Mouse (Mus musculus): Measurements from ENCODE around the gene Gtpbp8. TPM values are rescaled to one million over a fixed set of nuclear protein-coding genes. Genes with fewer than 3 reads are reported as not detected.

Gtpbp8 gene
- 27.2 and 30.5 TPM in 2 replicates for polyA plus RNA-seq (2014; fragmentation: Nextera tagmentation; extraction: Ambion mirVana)

DNA sequence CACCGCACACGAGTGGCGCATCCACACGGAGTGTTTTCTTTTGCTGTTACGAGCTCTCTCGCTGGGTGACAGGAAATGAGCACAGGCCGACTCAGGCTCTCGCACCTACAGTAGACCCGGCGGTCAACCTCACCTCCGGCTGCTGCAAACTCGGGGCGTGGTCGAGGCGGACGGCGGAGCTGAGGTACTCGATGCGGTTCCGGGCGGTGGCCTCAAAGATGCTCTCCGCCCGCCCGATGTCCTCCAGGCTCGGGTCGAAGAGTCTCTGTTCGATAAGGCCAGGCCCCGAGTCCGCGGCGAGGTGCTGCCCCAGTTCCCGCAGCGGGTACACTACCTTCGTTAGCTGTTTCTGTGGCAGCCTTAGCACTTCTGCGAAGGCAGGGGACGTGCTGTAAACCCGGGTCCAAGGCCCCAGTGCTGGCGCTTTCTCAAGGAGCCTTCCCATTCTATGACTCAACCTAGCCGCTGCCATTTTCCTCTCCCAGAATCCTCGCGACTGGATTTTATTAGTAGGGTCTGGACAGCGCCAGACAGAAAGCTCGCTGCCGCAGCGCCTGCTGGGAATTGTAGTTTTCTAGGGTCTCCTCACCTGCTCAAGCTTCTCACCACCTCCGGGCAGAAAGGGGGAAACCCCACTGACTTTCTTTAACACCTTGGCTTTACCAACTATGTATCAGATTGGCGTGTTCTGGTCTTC lies at the start of gene Gtpbp8:
Gene Gtpbp8 (minus strand): TSS at position 498 of the 697 bp plus-strand sequence.
- under 1% methylated on average over 47 of the region's 47 CpGs for WGBS

DNA sequence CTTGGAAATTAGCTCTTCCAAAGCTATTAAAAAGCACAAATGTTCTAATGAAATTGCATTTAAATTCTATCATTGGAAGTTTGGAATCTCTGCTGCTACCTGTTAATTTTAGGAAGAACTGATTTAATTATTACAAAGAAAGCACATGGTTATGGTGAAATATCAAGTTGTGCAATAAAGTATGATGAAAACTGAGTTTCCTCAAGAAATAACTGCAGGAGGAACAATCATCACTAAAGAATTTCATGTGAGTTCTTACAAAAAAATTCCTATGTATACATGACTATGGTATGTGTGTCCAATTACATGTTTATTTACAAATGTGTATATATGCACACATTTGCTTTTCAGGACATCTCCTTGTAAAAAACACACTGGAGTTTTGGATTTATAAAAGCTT lies 48.3 kb upstream of the Gtpbp8 start:
- ATAC-seq (replicated peaks; ENCODE audit: low FRiP score, low TSS enrichment, low read depth) = no peak
- DNase-seq (ENCODE audit: low spot score) = no peak
- no peak overlapping the region for H3K27ac ChIP-seq (ENCODE audit: low read depth)

More for the DNA sequence above, at the start of gene Gtpbp8:
- no peaks in the 10 kb centered on the region for H3K9me3 ChIP-seq (ENCODE audit: control insufficient read depth, low read length)
- H3K4me2 ChIP-seq (ENCODE audit: low read length) = peak within 1 kb of the TSS; percentile 88
- peak; percentile 96 for ATAC-seq (replicated peaks; ENCODE audit: low FRiP score, low TSS enrichment, low read depth)
- peak within 1 kb of the TSS; percentile 91 for H3K9ac ChIP-seq (ENCODE audit: low read length)
- DNase-seq (ENCODE audit: low spot score) = peak; percentile 92
- peaks cover 13% of the 10 kb centered on the region; the same call in 1 of the 2 replicates for H3K4me1 ChIP-seq (replicated peaks; ENCODE audit: control insufficient read depth, insufficient read depth, low read length)
- H3K4me3 ChIP-seq (ENCODE audit: low read depth, low read length) = peak within 1 kb of the TSS; percentile 90
- H3K27ac ChIP-seq (ENCODE audit: low read depth) = peak within 1 kb of the TSS; percentile 96
- H3K27me3 ChIP-seq (replicated peaks; ENCODE audit: control insufficient read depth, insufficient read depth, low read length) = no peaks in the 10 kb centered on the region
- H3K36me3 ChIP-seq (ENCODE audit: control insufficient read depth, insufficient read depth, low read length) = peaks cover 15% of the 10 kb centered on the region; the same call in 1 of the 2 replicates

GRCm38 (mm10) chr16:44786934-44787333 lies 40.8 kb upstream of the Gtpbp8 start:
- H3K9me3 ChIP-seq (ENCODE audit: control insufficient read depth, low read length) = no peaks in the 10 kb centered on the region
- no peaks in the 10 kb centered on the region for H3K36me3 ChIP-seq (ENCODE audit: control insufficient read depth, insufficient read depth, low read length)
- H3K4me1 ChIP-seq (replicated peaks; ENCODE audit: control insufficient read depth, insufficient read depth, low read length) = no peaks in the 10 kb centered on the region
- ATAC-seq (replicated peaks; ENCODE audit: low FRiP score, low TSS enrichment, low read depth) (no peak), DNase-seq (ENCODE audit: low spot score) (no peak)
- no peak overlapping the region for H3K4me3 ChIP-seq (ENCODE audit: low read depth, low read length)
- H3K9ac ChIP-seq (ENCODE audit: low read length) = no peak overlapping the region
- H3K27me3 ChIP-seq (replicated peaks; ENCODE audit: control insufficient read depth, insufficient read depth, low read length) = no peaks in the 10 kb centered on the region
- 74% methylated on average over 1 of the region's 1 CpGs for WGBS
- H3K27ac ChIP-seq (ENCODE audit: low read depth) = no peak overlapping the region
- H3K4me2 ChIP-seq (ENCODE audit: low read length) = no peak overlapping the region

More for the DNA sequence above, 48.3 kb upstream of the Gtpbp8 start:
- Histone ChIP-seq H3K4me2 (ENCODE audit: low read length) (no peak overlapping the region), H3K36me3 (ENCODE audit: control insufficient read depth, insufficient read depth, low read length) (no peaks in the 10 kb centered on the region), H3K27me3 (replicated peaks; ENCODE audit: control insufficient read depth, insufficient read depth, low read length) (no peaks in the 10 kb centered on the region), H3K4me3 (ENCODE audit: low read depth, low read length) (no peak overlapping the region), H3K9me3 (ENCODE audit: control insufficient read depth, low read length) (no peaks in the 10 kb centered on the region), H3K9ac (ENCODE audit: low read length) (no peak overlapping the region), H3K4me1 (replicated peaks; ENCODE audit: control insufficient read depth, insufficient read depth, low read length) (no peaks in the 10 kb centered on the region)

GRCm38 (mm10) chr16:44780751-44781150 lies 34.6 kb upstream of the Gtpbp8 start:
- H3K36me3 ChIP-seq (ENCODE audit: control insufficient read depth, insufficient read depth, low read length) = no peaks in the 10 kb centered on the region
- no peaks in the 10 kb centered on the region for H3K27me3 ChIP-seq (replicated peaks; ENCODE audit: control insufficient read depth, insufficient read depth, low read length)
- no peaks in the 10 kb centered on the region for H3K4me1 ChIP-seq (replicated peaks; ENCODE audit: control insufficient read depth, insufficient read depth, low read length)
- H3K4me2 ChIP-seq (ENCODE audit: low read length) = no peak overlapping the region
- ATAC-seq (replicated peaks; ENCODE audit: low FRiP score, low TSS enrichment, low read depth) (no peak), DNase-seq (ENCODE audit: low spot score) (no peak)
- no peak overlapping the region for H3K4me3 ChIP-seq (ENCODE audit: low read depth, low read length)
- WGBS = 72% methylated on average over 4 of the region's 4 CpGs
- H3K9me3 ChIP-seq (ENCODE audit: control insufficient read depth, low read length) = no peaks in the 10 kb centered on the region
- H3K9ac ChIP-seq (ENCODE audit: low read length) = no peak overlapping the region
- H3K27ac ChIP-seq (ENCODE audit: low read depth) = no peak overlapping the region

GRCm38 (mm10) chr16:44779494-44779893 lies 33.3 kb upstream of the Gtpbp8 start:
- no peaks in the 10 kb centered on the region for H3K4me1 ChIP-seq (replicated peaks; ENCODE audit: control insufficient read depth, insufficient read depth, low read length)
- 79% methylated on average over 5 of the region's 5 CpGs for WGBS
- H3K9ac ChIP-seq (ENCODE audit: low read length) = no peak overlapping the region
- H3K9me3 ChIP-seq (ENCODE audit: control insufficient read depth, low read length) = no peaks in the 10 kb centered on the region
- H3K27ac ChIP-seq (ENCODE audit: low read depth) = no peak overlapping the region
- no peaks in the 10 kb centered on the region for H3K27me3 ChIP-seq (replicated peaks; ENCODE audit: control insufficient read depth, insufficient read depth, low read length)
- no peak overlapping the region for H3K4me3 ChIP-seq (ENCODE audit: low read depth, low read length)
- no peak for ATAC-seq (replicated peaks; ENCODE audit: low FRiP score, low TSS enrichment, low read depth)
- no peak overlapping the region for H3K4me2 ChIP-seq (ENCODE audit: low read length)
- no peak for DNase-seq (ENCODE audit: low spot score)
- no peaks in the 10 kb centered on the region for H3K36me3 ChIP-seq (ENCODE audit: control insufficient read depth, insufficient read depth, low read length)

DNA sequence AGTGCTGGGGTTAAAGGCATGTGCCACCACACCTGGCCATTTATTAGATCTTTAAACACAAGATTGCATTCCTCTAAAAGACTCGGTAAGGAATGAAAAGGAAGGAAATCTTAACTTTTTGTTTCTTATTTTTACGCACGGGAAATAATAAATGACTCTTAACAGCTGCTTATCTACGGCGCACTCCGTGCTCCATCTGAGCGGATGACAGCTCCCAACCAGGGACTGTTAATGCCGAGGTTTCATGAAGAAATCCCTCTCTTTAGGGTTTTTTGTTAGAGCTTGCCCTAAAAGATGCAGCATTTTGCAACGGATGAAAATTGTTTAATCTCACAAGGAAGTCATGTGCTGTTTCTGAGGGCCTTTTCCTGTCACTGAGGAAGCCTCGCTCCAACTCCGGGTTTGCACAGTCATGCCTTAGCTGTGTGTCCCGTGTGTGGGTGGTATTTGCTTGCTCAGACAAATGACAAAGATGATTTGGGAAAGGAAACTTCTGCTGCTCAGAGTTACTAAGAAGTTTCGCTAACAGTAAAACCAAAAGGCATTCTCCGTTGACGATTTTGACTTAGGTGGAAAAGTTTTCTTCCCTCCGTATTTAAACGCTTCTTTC lies 32.5 kb upstream of the Gtpbp8 start:
- whole genome bisulfite sequencing = 62% methylated on average over 17 of the region's 17 CpGs
- ATAC-seq (replicated peaks; ENCODE audit: low FRiP score, low TSS enrichment, low read depth) (no peak), DNase-seq (ENCODE audit: low spot score) (no peak)
- no peaks in the 10 kb centered on the region for H3K36me3 ChIP-seq (ENCODE audit: control insufficient read depth, insufficient read depth, low read length)
- no peak overlapping the region for H3K9ac ChIP-seq (ENCODE audit: low read length)
- H3K4me3 ChIP-seq (ENCODE audit: low read depth, low read length) = no peak overlapping the region
- no peaks in the 10 kb centered on the region for H3K27me3 ChIP-seq (replicated peaks; ENCODE audit: control insufficient read depth, insufficient read depth, low read length)
- H3K4me1 ChIP-seq (replicated peaks; ENCODE audit: control insufficient read depth, insufficient read depth, low read length) = no peaks in the 10 kb centered on the region
- no peaks in the 10 kb centered on the region for H3K9me3 ChIP-seq (ENCODE audit: control insufficient read depth, low read length)
- peak overlapping the region; percentile 24; the same call in 1 of the 2 replicates for H3K4me2 ChIP-seq (ENCODE audit: low read length)
- no peak overlapping the region for H3K27ac ChIP-seq (ENCODE audit: low read depth)

GRCm38 (mm10) chr16:44774201-44774600 lies 28.0 kb upstream of the Gtpbp8 start:
- Histone ChIP-seq H3K9me3 (ENCODE audit: control insufficient read depth, low read length) (no peaks in the 10 kb centered on the region), H3K4me1 (replicated peaks; ENCODE audit: control insufficient read depth, insufficient read depth, low read length) (no peaks in the 10 kb centered on the region), H3K9ac (ENCODE audit: low read length) (no peak overlapping the region), H3K4me3 (ENCODE audit: low read depth, low read length) (no peak overlapping the region), H3K4me2 (ENCODE audit: low read length) (no peak overlapping the region), H3K27ac (ENCODE audit: low read depth) (no peak overlapping the region), H3K27me3 (replicated peaks; ENCODE audit: control insufficient read depth, insufficient read depth, low read length) (no peaks in the 10 kb centered on the region), H3K36me3 (ENCODE audit: control insufficient read depth, insufficient read depth, low read length) (no peaks in the 10 kb centered on the region)
- 84% methylated on average over 6 of the region's 6 CpGs for WGBS
- ATAC-seq (replicated peaks; ENCODE audit: low FRiP score, low TSS enrichment, low read depth) (no peak), DNase-seq (ENCODE audit: low spot score) (no peak)

GRCm38 (mm10) chr16:44773673-44774072 lies 27.5 kb upstream of the Gtpbp8 start:
- Histone ChIP-seq H3K4me1 (replicated peaks; ENCODE audit: control insufficient read depth, insufficient read depth, low read length) (no peaks in the 10 kb centered on the region), H3K4me3 (ENCODE audit: low read depth, low read length) (no peak overlapping the region), H3K27ac (ENCODE audit: low read depth) (no peak overlapping the region), H3K4me2 (ENCODE audit: low read length) (no peak overlapping the region), H3K9me3 (ENCODE audit: control insufficient read depth, low read length) (no peaks in the 10 kb centered on the region), H3K36me3 (ENCODE audit: control insufficient read depth, insufficient read depth, low read length) (no peaks in the 10 kb centered on the region), H3K9ac (ENCODE audit: low read length) (no peak overlapping the region), H3K27me3 (replicated peaks; ENCODE audit: control insufficient read depth, insufficient read depth, low read length) (no peaks in the 10 kb centered on the region)
- WGBS = 89% methylated on average over 3 of the region's 3 CpGs
- ATAC-seq (replicated peaks; ENCODE audit: low FRiP score, low TSS enrichment, low read depth) (no peak), DNase-seq (ENCODE audit: low spot score) (no peak)

DNA sequence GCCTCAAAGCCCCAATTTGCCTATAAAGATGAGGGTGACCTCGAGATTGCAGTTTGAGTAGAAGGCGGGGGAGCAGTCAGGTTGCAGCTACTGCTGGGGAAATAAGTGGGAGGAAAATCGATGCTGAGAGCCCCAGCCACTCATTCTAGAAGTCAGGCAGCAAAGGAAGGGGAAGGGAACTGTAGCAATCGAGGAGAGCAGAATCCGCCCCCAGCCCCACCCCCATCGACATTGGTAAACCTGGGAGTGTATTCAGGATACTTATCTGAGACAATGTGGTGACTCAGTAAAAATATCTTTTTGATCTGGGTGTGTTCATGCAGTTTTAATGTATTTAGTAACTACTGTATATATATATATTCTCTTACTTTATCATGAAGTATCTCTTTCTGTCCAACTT lies 26.4 kb upstream of the Gtpbp8 start:
- H3K4me1 ChIP-seq (replicated peaks; ENCODE audit: control insufficient read depth, insufficient read depth, low read length) = no peaks in the 10 kb centered on the region
- no peak overlapping the region for H3K27ac ChIP-seq (ENCODE audit: low read depth)
- no peak overlapping the region for H3K4me2 ChIP-seq (ENCODE audit: low read length)
- H3K9ac ChIP-seq (ENCODE audit: low read length) = no peak overlapping the region
- no peaks in the 10 kb centered on the region for H3K9me3 ChIP-seq (ENCODE audit: control insufficient read depth, low read length)
- no peaks in the 10 kb centered on the region for H3K36me3 ChIP-seq (ENCODE audit: control insufficient read depth, insufficient read depth, low read length)
- WGBS = 79% methylated on average over 6 of the region's 6 CpGs
- no peaks in the 10 kb centered on the region for H3K27me3 ChIP-seq (replicated peaks; ENCODE audit: control insufficient read depth, insufficient read depth, low read length)
- no peak overlapping the region for H3K4me3 ChIP-seq (ENCODE audit: low read depth, low read length)
- DNase-seq (ENCODE audit: low spot score) (no peak), ATAC-seq (replicated peaks; ENCODE audit: low FRiP score, low TSS enrichment, low read depth) (no peak)
